ENCODE assay signal across 13 mouse cellular contexts in the genomic region with DNA sequence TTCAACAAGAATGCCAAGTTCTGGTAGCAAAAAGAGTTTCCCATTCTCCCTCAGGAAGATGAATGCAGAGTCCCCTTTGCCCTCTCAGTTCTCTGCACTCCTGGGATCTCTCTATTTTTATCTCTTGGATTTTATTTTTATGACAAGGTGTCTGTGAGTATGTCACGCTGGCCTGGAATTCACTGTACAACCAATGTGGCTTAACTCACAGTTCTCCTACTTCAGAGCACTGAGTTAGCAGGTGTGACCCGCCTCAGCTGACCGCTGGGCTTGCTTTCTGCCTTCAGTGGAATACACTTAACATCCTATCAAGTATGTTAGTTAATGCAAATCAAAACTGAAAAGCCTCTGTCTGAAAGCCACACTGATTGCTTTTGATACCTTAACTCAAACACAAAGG.
"Had no signal": no experiment of that assay in that cellular context is flagged by ENCODE, and none has a peak within 500 bp of the region (broad histone marks: within the 10 kb centered on the region; RNA-seq: fewer than 3 reads in every experiment).

No protein-coding gene starts in this region.

- H3K9me3 ChIP-seq: limb, embryonic 13.5 days; liver, embryonic 15.5 days; neural tube, embryonic 12.5 days had no signal

- H3K4me3 ChIP-seq: layer of hippocampus, adult 2 months; limb, embryonic 13.5 days; liver, embryonic 15.5 days; neural tube, embryonic 12.5 days had no signal

- H3K27ac ChIP-seq: kidney, postnatal 0 days; layer of hippocampus, adult 2 months; limb, embryonic 13.5 days; liver, embryonic 15.5 days; neural tube, embryonic 12.5 days; stomach, postnatal 0 days had no signal

- H3K4me1 ChIP-seq: limb, embryonic 13.5 days; neural tube, embryonic 12.5 days had no signal

- H3K9ac ChIP-seq: limb, embryonic 13.5 days; liver, embryonic 15.5 days; neural tube, embryonic 12.5 days had no signal

- H3K4me2 ChIP-seq: limb, embryonic 13.5 days; liver, embryonic 11.5 days; liver, embryonic 15.5 days; neural tube, embryonic 12.5 days had no signal

- H3K27me3 ChIP-seq: limb, embryonic 13.5 days; liver, embryonic 15.5 days; neural tube, embryonic 12.5 days had no signal

- DNase-seq: kidney, adult 9 months; kidney, postnatal 4 days; lung, adult 2 months; lung, postnatal 36 days; midbrain, embryonic 14.5 days; thymus, postnatal 14 days had no signal

- H3K36me3 ChIP-seq: limb, embryonic 13.5 days; liver, embryonic 15.5 days; neural tube, embryonic 12.5 days had no signal
